Mouse (Mus musculus) limb, embryonic 14.5 days (tissue): ENCODE measurements at regions not wholly inside any gene's neighbourhood (a gene's known extent, or its start where the extent isn't known, plus 50 kb on each side); places are given as distances from the start of the nearest gene placed in this dataset.

Experiments used
- ATAC-seq: fragments of 200-750 bp; cut with Nextera tagmentation; 2 replicates; pipeline ENCODE4 v1.8.0; 2017; ENCODE audit warnings: low read depth, moderate number of reproducible peaks, moderate TSS enrichment; ENCODE audit not compliant: low FRiP score
- DNase-seq: peaks from one replicate; pipeline ENCODE4 v3.0.0-alpha.2; 2015; ENCODE audit warnings: low spot score
- H3K27ac ChIP-seq: fragments of 300-500 bp; sonication (generic); replicated peaks from 2 replicates; pipeline ENCODE4 v1.5.1; 2014; ENCODE audit warnings: low read depth, mild to moderate bottlenecking, low read length, moderate library complexity, mixed read lengths
- H3K27me3 ChIP-seq: fragments of 300-500 bp; sonication (generic); 2 replicates; pipeline ENCODE4 v1.6.1; 2014; ENCODE audit warnings: low read length, mixed read lengths; ENCODE audit not compliant: control insufficient read depth, insufficient read depth
- H3K36me3 ChIP-seq: fragments of 300-500 bp; sonication (generic); 2 replicates; pipeline ENCODE4 v1.6.1; 2014; ENCODE audit warnings: mild to moderate bottlenecking, low read length, moderate library complexity, mixed read lengths; ENCODE audit not compliant: control insufficient read depth, insufficient read depth
- H3K4me1 ChIP-seq: fragments of 300-500 bp; sonication (generic); 2 replicates; pipeline ENCODE4 v1.6.1; 2014; ENCODE audit warnings: antibody characterized with exemption, low read length, mixed read lengths; ENCODE audit not compliant: control insufficient read depth, insufficient read depth
- H3K4me2 ChIP-seq: fragments of 300-500 bp; sonication (generic); replicated peaks from 2 replicates; pipeline ENCODE4 v1.6.1; 2014; ENCODE audit warnings: low read depth, mild to moderate bottlenecking, low read length, moderate library complexity; ENCODE audit not compliant: severe bottlenecking
- H3K4me3 ChIP-seq: fragments of 300-500 bp; sonication (generic); replicated peaks from 2 replicates; pipeline ENCODE4 v1.5.1; 2014; ENCODE audit warnings: low read length
- H3K9ac ChIP-seq: fragments of 300-500 bp; sonication (generic); 2 replicates; pipeline ENCODE4 v1.6.1; 2014; ENCODE audit warnings: mild to moderate bottlenecking, low read depth, low read length, moderate library complexity; ENCODE audit not compliant: severe bottlenecking
- H3K9me3 ChIP-seq: fragments of 300-500 bp; sonication (generic); 2 replicates; pipeline ENCODE4 v1.6.1; 2016; ENCODE audit warnings: low read length; ENCODE audit not compliant: control insufficient read depth
- POLR2A ChIP-seq: fragments of 200-500 bp; IDR thresholded peaks from 2 replicates; pipeline ENCODE4 v1.8.0; 2012; ENCODE audit warnings: inconsistent platforms, mild to moderate bottlenecking, moderate library complexity, borderline replicate concordance; ENCODE audit not compliant: insufficient read depth, insufficient read length; ENCODE audit errors: extremely low read depth
- WGBS: fragments of 180-500 bp; shearing (Covaris S2); extraction: QIAGEN DNeasy Blood & Tissue Kit; methylation state at CpG from one replicate; pipeline ENCODE4 v1.1.7; 2014; 5-methylcytosine and 5-hydroxymethylcytosine counted together

DNA sequence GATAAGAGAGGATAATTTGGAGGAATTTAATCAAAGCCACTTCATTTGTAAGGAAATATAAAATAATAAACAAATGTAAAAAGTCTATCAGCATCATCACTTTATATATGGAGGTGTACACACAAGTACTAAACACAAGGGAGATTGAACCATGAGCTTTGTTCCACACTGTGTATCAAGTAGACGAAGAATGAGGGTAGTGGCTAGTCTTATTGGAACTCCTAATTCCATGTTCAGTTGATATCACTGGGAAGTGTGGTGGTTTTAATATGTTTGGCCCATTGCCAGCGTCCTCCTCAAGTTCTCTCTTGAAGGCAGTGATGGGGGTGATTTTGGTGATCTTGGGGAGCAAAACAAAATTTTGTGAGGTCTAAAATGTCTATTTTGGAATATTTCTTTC, 165.2 kb upstream of the Tmprss15 start:
- Histone ChIP-seq H3K4me3 (no peak overlapping the region), H3K4me1 (no peaks in the 10 kb centered on the region), H3K9me3 (no peaks in the 10 kb centered on the region), H3K4me2 (no peak overlapping the region), H3K27ac (no peak overlapping the region), H3K36me3 (no peaks in the 10 kb centered on the region), H3K27me3 (no peaks in the 10 kb centered on the region), H3K9ac (no peak overlapping the region)
- DNase-seq (no peak), ATAC-seq (no peak)
- no peak for TF ChIP-seq POLR2A
- 44% methylated on average over 2 of the region's 2 CpGs for WGBS

DNA sequence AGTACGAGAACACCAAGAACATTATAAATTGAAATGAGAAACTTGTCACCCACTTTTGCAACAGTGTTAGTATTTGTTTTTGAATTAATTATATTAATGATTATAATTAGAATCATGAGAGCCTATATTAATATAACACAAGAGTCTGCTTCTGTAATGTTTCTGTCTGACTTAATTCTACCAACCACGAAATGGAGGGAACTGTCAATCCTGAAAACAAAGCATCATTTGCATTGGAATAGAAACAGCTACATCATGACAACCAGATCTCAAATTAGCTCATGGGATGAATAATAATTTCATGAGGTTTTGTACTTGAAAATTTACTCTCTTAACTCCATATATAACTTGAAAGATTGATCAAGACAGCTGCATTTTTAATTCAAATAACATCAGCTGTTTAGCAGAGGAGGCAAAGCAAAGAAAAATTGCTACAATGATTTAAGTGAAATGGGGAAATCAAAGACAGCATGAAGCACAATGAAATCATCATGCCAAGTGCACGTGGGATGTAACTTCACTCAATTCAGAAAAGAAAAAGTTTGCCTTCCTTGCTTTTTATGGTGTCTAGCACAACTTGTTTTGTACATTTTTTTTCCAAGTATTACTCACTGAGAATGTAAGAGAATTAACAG, 150.1 kb upstream of the Tmprss15 start:
- Histone ChIP-seq H3K27me3 (no peaks in the 10 kb centered on the region), H3K9ac (no peak overlapping the region), H3K4me1 (no peaks in the 10 kb centered on the region), H3K27ac (no peak overlapping the region), H3K36me3 (no peaks in the 10 kb centered on the region), H3K4me2 (no peak overlapping the region), H3K4me3 (no peak overlapping the region), H3K9me3 (no peaks in the 10 kb centered on the region)
- WGBS, result 72% methylated on average over 3 of the region's 3 CpGs
- no peak for TF ChIP-seq POLR2A
- ATAC-seq (no peak), DNase-seq (no peak)

DNA sequence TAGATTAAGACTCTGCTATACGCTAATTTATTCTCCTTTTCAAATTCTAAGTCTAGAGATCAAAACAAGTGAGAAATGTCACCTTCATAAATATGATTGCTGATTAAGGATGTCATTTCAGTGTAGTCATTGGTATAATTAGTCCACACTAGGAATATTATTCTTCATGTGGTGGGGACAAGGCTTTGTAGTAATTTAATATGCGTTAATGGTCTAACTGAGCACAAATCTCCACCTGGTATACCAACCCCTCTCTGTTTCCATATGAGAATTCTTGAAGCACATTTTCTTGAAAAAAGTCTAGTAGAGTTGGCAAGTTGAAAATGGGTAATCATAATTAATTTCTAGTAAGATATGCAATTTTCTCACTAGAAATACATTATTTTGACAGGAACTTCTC, 149.3 kb upstream of the Tmprss15 start:
- 59% methylated on average over 2 of the region's 2 CpGs for WGBS
- Histone ChIP-seq H3K27ac (no peak overlapping the region), H3K4me2 (no peak overlapping the region), H3K9me3 (no peaks in the 10 kb centered on the region), H3K4me1 (no peaks in the 10 kb centered on the region), H3K4me3 (no peak overlapping the region), H3K27me3 (no peaks in the 10 kb centered on the region), H3K36me3 (no peaks in the 10 kb centered on the region), H3K9ac (no peak overlapping the region)
- no peak for ATAC-seq
- no peak for DNase-seq
- no peak for TF ChIP-seq POLR2A

DNA sequence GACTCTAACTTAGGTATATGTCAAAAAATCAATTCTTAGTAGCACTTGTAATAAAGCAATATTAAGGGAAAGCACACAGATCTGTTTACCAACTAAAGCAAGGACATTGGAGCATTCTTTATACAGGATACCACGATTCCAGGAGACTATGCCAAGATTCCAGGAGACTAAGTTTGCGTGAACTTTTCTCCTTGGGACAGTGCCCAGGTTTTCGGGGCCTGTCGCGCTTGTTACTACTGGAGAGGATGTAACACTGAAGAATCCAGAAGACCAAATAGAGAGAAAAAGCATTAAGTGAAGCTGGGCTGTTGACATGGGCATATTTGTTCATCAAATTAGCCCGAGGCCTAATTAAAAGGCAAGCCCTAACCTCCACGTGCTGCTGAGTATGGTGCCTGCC, 100.3 kb upstream of the Tmprss15 start:
- DNase-seq (no peak), ATAC-seq (no peak)
- Histone ChIP-seq H3K36me3 (no peaks in the 10 kb centered on the region), H3K9ac (no peak overlapping the region), H3K4me1 (no peaks in the 10 kb centered on the region), H3K27ac (no peak overlapping the region), H3K4me3 (no peak overlapping the region), H3K9me3 (no peaks in the 10 kb centered on the region), H3K27me3 (no peaks in the 10 kb centered on the region), H3K4me2 (no peak overlapping the region)
- WGBS, result 73% methylated on average over 7 of the region's 7 CpGs
- no peak for TF ChIP-seq POLR2A

DNA sequence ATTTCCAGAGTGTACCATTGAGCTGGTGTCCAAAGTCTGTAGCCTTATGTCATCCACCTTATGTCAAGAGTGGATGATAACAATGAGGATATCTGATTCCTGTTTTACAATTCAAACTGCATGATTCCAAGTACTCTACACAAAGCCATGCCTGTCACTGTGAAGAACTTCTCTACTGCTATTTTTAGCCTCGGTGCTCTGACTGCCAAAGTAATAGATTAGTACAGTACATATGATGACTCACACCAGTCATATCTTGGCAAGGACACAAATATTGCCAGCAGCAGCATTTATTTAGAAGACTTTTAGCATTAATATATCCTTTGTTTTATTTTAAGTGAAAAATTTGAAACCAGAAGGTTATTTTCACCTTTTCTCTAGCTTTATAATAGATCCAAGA, 95.6 kb upstream of the Tmprss15 start:
- Histone ChIP-seq H3K4me2 (no peak overlapping the region), H3K27ac (no peak overlapping the region), H3K27me3 (no peaks in the 10 kb centered on the region), H3K36me3 (no peaks in the 10 kb centered on the region), H3K4me1 (no peaks in the 10 kb centered on the region), H3K4me3 (no peak overlapping the region), H3K9me3 (no peaks in the 10 kb centered on the region), H3K9ac (no peak overlapping the region)
- no peak for ATAC-seq
- no peak for DNase-seq
- 64% methylated on average over 1 of the region's 1 CpGs for WGBS
- TF ChIP-seq POLR2A, result no peak

DNA sequence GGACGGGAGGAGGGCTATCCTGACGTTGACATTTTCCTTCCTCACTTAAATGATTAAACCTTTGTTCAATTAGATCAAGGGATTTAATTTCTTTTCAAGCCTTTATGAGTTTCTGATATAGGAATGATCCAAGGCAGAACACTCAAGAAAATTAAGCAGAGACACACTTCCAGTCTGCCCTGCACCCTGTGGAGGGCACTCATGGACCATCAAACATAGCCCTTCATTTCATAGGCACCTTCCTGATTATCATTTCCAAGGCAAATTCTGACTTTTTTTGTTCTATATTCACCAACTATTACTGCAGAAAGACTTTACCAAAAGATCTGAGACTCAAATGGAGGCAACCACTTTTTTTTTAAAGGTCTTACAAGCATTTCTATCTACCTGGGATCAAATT, 91.6 kb upstream of the Tmprss15 start:
- peaks cover under 1% of the 10 kb centered on the region; the same call in 1 of the 2 replicates for H3K4me1 ChIP-seq
- no peak for ATAC-seq
- no peak overlapping the region for H3K4me3 ChIP-seq
- H3K4me2 ChIP-seq, result no peak overlapping the region
- H3K9me3 ChIP-seq, result no peaks in the 10 kb centered on the region
- H3K36me3 ChIP-seq, result no peaks in the 10 kb centered on the region
- DNase-seq, result no peak
- 56% methylated on average over 2 of the region's 2 CpGs for WGBS
- TF ChIP-seq POLR2A, result no peak
- no peaks in the 10 kb centered on the region for H3K27me3 ChIP-seq
- H3K9ac ChIP-seq, result no peak overlapping the region
- H3K27ac ChIP-seq, result no peak overlapping the region
